Mouse (Mus musculus) embryo, embryonic 10 days (tissue): ENCODE data around the gene Dgke.
A peak's percentile ranks its signal among the peaks of the same experiment; 100 is the strongest.
"Not testable (repeated sequence)": the region's sequence is repeated elsewhere in the genome, so short reads cannot be mapped to it uniquely, and the experiment has no call there.

Source experiments
- DNase-seq: peaks from one replicate; pipeline ENCODE4 v3.0.0-alpha.2; 2015; ENCODE audit warnings: low spot score

Dgke gene

GRCm38 (mm10) chr11:89002621-89003020 lies 64.0 kb downstream of the Dgke start:
- no peak for DNase-seq

- DNase-seq, result no peak
These were observed 64.6 kb downstream of the Dgke start for GRCm38 (mm10) chr11:89002068-89002467.

- no peak for DNase-seq
These were observed 65.1 kb downstream of the Dgke start for GRCm38 (mm10) chr11:89001569-89001968.

GRCm38 (mm10) chr11:89000527-89000819 lies 66.2 kb downstream of the Dgke start:
- no peak for DNase-seq

- DNase-seq, result peak; percentile 37
These were observed 66.7 kb downstream of the Dgke start for GRCm38 (mm10) chr11:88999723-89000526.

- peak; percentile 85 for DNase-seq
These were observed 67.5 kb downstream of the Dgke start, which contains the start of gene Trim25 for GRCm38 (mm10) chr11:88998974-88999722. Trim25 (plus strand) TSS chr11:88999376.

- DNase-seq, result no peak
These were observed 68.2 kb downstream of the Dgke start for GRCm38 (mm10) chr11:88998406-88998805.

GRCm38 (mm10) chr11:88997343-88997742 lies 69.3 kb downstream of the Dgke start:
- DNase-seq, result not testable (repeated sequence)

GRCm38 (mm10) chr11:88996427-88996826 lies 70.2 kb downstream of the Dgke start:
- no peak for DNase-seq

- no peak for DNase-seq
These were observed 71.0 kb downstream of the Dgke start for GRCm38 (mm10) chr11:88995616-88996015.

- DNase-seq, result no peak
These were observed 72.2 kb downstream of the Dgke start for GRCm38 (mm10) chr11:88994492-88994891.

- peak; percentile 75 for DNase-seq
These were observed 73.0 kb downstream of the Dgke start for GRCm38 (mm10) chr11:88993625-88994024.

- no peak for DNase-seq
These were observed 73.5 kb downstream of the Dgke start for GRCm38 (mm10) chr11:88993186-88993585.

GRCm38 (mm10) chr11:88989530-88989929 lies 77.1 kb downstream of the Dgke start:
- DNase-seq, result no peak

GRCm38 (mm10) chr11:88988956-88989355 lies 77.7 kb downstream of the Dgke start:
- no peak for DNase-seq

GRCm38 (mm10) chr11:88986616-88987015 lies 80.0 kb downstream of the Dgke start:
- DNase-seq, result no peak
